Mouse (Mus musculus) c-Kit-positive CD71-positive TER-119-negative erythroid progenitor cells, embryonic 14.5 days (primary cell): ENCODE results near the gene Scfd2.

Experiments used
- DNase-seq: peaks from one replicate; pipeline ENCODE4 v3.0.0-alpha.2; 2013; ENCODE audit warnings: low read depth

Gene Scfd2

GRCm38 (mm10) chr5:74365408-74365807 is 166.2 kb downstream of the Scfd2 start:
- DNase-seq: no peak

GRCm38 (mm10) chr5:74363296-74363695 is 168.3 kb downstream of the Scfd2 start:
- DNase-seq: no peak

GRCm38 (mm10) chr5:74361531-74361930 is 170.0 kb downstream of the Scfd2 start:
- no peak for DNase-seq

- DNase-seq: no peak
Observed at GRCm38 (mm10) chr5:74358033-74358432, 173.5 kb downstream of the Scfd2 start.

GRCm38 (mm10) chr5:74355416-74356177 is 176.0 kb downstream of the Scfd2 start:
- no peak for DNase-seq

- DNase-seq: no peak
Observed at GRCm38 (mm10) chr5:74350909-74351308, 180.7 kb downstream of the Scfd2 start.

- DNase-seq: no peak
Observed at GRCm38 (mm10) chr5:74348079-74348870, 183.3 kb downstream of the Scfd2 start.

GRCm38 (mm10) chr5:74343045-74343444 is 188.5 kb downstream of the Scfd2 start:
- DNase-seq: no peak

- DNase-seq: no peak
Observed at GRCm38 (mm10) chr5:74342557-74342956, 189.0 kb downstream of the Scfd2 start.

GRCm38 (mm10) chr5:74337491-74337890 is 194.1 kb downstream of the Scfd2 start:
- no peak for DNase-seq

- DNase-seq: no peak
Observed at GRCm38 (mm10) chr5:74336780-74337179, 194.8 kb downstream of the Scfd2 start.

- no peak for DNase-seq
Observed at GRCm38 (mm10) chr5:74333258-74333657, 198.3 kb downstream of the Scfd2 start.

GRCm38 (mm10) chr5:74326228-74326627 is 205.3 kb downstream of the Scfd2 start:
- no peak for DNase-seq

- DNase-seq: no peak
Observed at GRCm38 (mm10) chr5:74321010-74321746, 210.4 kb downstream of the Scfd2 start.

GRCm38 (mm10) chr5:74319551-74319950 is 212.0 kb downstream of the Scfd2 start:
- peak; percentile 48 for DNase-seq

- DNase-seq: no peak
Observed at GRCm38 (mm10) chr5:74317174-74317573, 214.4 kb downstream of the Scfd2 start.

GRCm38 (mm10) chr5:74316333-74316945 is 215.1 kb downstream of the Scfd2 start:
- DNase-seq: no peak

GRCm38 (mm10) chr5:74315471-74316245 is 215.9 kb downstream of the Scfd2 start:
- no peak for DNase-seq

- DNase-seq: no peak
Observed at GRCm38 (mm10) chr5:74314501-74314900, 217.1 kb downstream of the Scfd2 start.

- no peak for DNase-seq
Observed at GRCm38 (mm10) chr5:74313542-74313941, 218.0 kb downstream of the Scfd2 start.

- DNase-seq: no peak
Observed at GRCm38 (mm10) chr5:74311865-74312264, 219.7 kb downstream of the Scfd2 start.
